Comparison of ENCODE assay signal across 8 mouse cellular contexts in genomic region chr12:17556430-17557343, GRCm38 (mm10). TPM values are rescaled to one million over a fixed set of nuclear protein-coding genes. Genes with fewer than 3 reads are reported as not detected.
DNase-seq lines count a peak whose midpoint lies in the region; ATAC-seq and TF ChIP-seq lines count a peak whose summit lies in the region.

No protein-coding gene starts in this region.

- peak overlapping the region; percentile 24 for H3K4me2 ChIP-seq in kidney, embryonic 14.5 days (replicated peaks; ENCODE audit: low read depth, low read length)
- peak overlapping the region; percentile 38 for H3K4me2 ChIP-seq in limb, embryonic 13.5 days (replicated peaks)

- no peak overlapping the region for H3K27ac ChIP-seq in cortical plate, adult 2 months (ENCODE audit: insufficient read depth, low read length)
- H3K27ac ChIP-seq in kidney, embryonic 14.5 days (ENCODE audit: low read depth, low read length) = no peak overlapping the region
- H3K27ac ChIP-seq in limb, embryonic 13.5 days = no peak overlapping the region

- peak; percentile 64 for ATAC-seq in granulocyte monocyte progenitor cell, adult 5-6 weeks (replicated peaks; ENCODE audit: poor library complexity, severe bottlenecking)
- ATAC-seq in kidney, embryonic 14.5 days (ENCODE audit: low FRiP score, low TSS enrichment) = peak; percentile 56; the same call in 1 of the 2 replicates
- ATAC-seq in limb, embryonic 13.5 days (ENCODE audit: low FRiP score, low read depth) = peak; percentile 52; the same call in 1 of the 2 replicates

- no peak for TF ChIP-seq POLR2A in cortical plate, adult 2 months (IDR thresholded peaks at IDR 0.05; ENCODE audit: extremely low read depth, insufficient read depth, low read length)

- WGBS in kidney, embryonic 14.5 days = 34% methylated on average over 21 of the region's 21 CpGs
- 37% methylated on average over 21 of the region's 21 CpGs for WGBS in limb, embryonic 13.5 days

- peak; percentile 53 for DNase-seq in urinary bladder, postnatal 25 days (ENCODE audit: low spot score)
- no peak for DNase-seq in urinary bladder, adult 18-20 months (ENCODE audit: low spot score in 2 of 2)
- DNase-seq in neural tube, embryonic 10.5 days (ENCODE audit: extremely low spot score, low spot score) = peak; percentile 81
- peak; percentile 69 for DNase-seq in telencephalon, adult 2 months (ENCODE audit: low read depth, low spot score)

- peaks cover 1% of the 10 kb centered on the region for H3K36me3 ChIP-seq in kidney, embryonic 14.5 days (ENCODE audit: control insufficient read depth, insufficient read depth, low read length)
- peaks cover 4% of the 10 kb centered on the region for H3K36me3 ChIP-seq in limb, embryonic 13.5 days

- H3K9ac ChIP-seq in kidney, embryonic 14.5 days (ENCODE audit: low read depth, low read length) = no peak overlapping the region
- H3K9ac ChIP-seq in limb, embryonic 13.5 days = no peak overlapping the region

- peaks cover 2% of the 10 kb centered on the region; the same call in 1 of the 2 replicates for H3K4me1 ChIP-seq in cortical plate, adult 2 months (ENCODE audit: control insufficient read depth, insufficient read depth, low read length)
- no peaks in the 10 kb centered on the region for H3K4me1 ChIP-seq in kidney, embryonic 14.5 days (ENCODE audit: control insufficient read depth, insufficient read depth, low read length)
- peaks cover 11% of the 10 kb centered on the region for H3K4me1 ChIP-seq in limb, embryonic 13.5 days

- H3K9me3 ChIP-seq in kidney, embryonic 14.5 days (ENCODE audit: control insufficient read depth, low read length) = no peaks in the 10 kb centered on the region
- H3K9me3 ChIP-seq in limb, embryonic 13.5 days = no peaks in the 10 kb centered on the region

- H3K27me3 ChIP-seq in kidney, embryonic 14.5 days (ENCODE audit: control insufficient read depth, insufficient read depth, low read length) = no peaks in the 10 kb centered on the region
- H3K27me3 ChIP-seq in limb, embryonic 13.5 days = no peaks in the 10 kb centered on the region

- TF ChIP-seq CTCF in cortical plate, adult 2 months (IDR thresholded peaks at IDR 0.05; ENCODE audit: extremely low read depth, insufficient read depth, low read length) = peak; percentile 85

- H3K4me3 ChIP-seq in cortical plate, adult 2 months (ENCODE audit: insufficient read depth, low read length) = no peak overlapping the region; the same call in 1 of the 2 replicates
- H3K4me3 ChIP-seq in kidney, embryonic 14.5 days (ENCODE audit: low read length) = no peak overlapping the region
- H3K4me3 ChIP-seq in limb, embryonic 13.5 days = no peak overlapping the region

RNA-seq across cellular contexts. Expression of gene Odc1, which starts 12.1 kb away (rescaled TPM):
- polyA plus RNA-seq in cortical plate, adult 2 months (2012; rRNA removed) = 73.9 and 78.7 TPM in 2 replicates
- 145 and 151 TPM in 2 replicates for total RNA-seq in granulocyte monocyte progenitor cell, adult 5-6 weeks (2014; fragmentation: Nextera tagmentation)
- total RNA-seq in granulocyte monocyte progenitor cell, adult 5-6 weeks (2017) = 379 and 430 TPM in 2 replicates
- 236 and 296 TPM in 2 replicates for polyA plus RNA-seq in kidney, embryonic 14.5 days (2014; fragmentation: Nextera tagmentation; extraction: Ambion mirVana)
- 185 and 191 TPM in 2 replicates for polyA plus RNA-seq in limb, embryonic 13.5 days (2015; fragmentation: Nextera tagmentation; extraction: Ambion mirVana)

Comparison
In these comparisons a context has a peak if more than half of its experiments do, and no peak if none do; other contexts are left out.
1. DNase-seq: peak in urinary bladder, postnatal 25 days (single experiment), neural tube, embryonic 10.5 days (single experiment) and telencephalon, adult 2 months (single experiment); none in urinary bladder, adult 18-20 months (0 of 2).
2. Peak in every context shown above with its lines, with median percentiles within 50 percentile points of each other: ATAC-seq.